Mouse (Mus musculus) hematopoietic stem cell, adult 5-6 weeks (primary cell): ENCODE measurements around the gene Zfp526. TPM values are rescaled to one million over a fixed set of nuclear protein-coding genes. Genes with fewer than 3 reads are reported as not detected.
"Not testable (repeated sequence)": the region's sequence is repeated elsewhere in the genome, so short reads cannot be mapped to it uniquely, and the experiment has no call there.

ENCODE experiments used
- ATAC-seq, 2 experiments: fragments of 125-278 bp in 1 of 2; replicated peaks in 1 of 2; 2 replicates each; pipeline ENCODE4 v1.8.0; 2016 to 2017; ENCODE audit warnings: inconsistent platforms in 2 of 2, mild to moderate bottlenecking in 2 of 2, moderate number of reproducible peaks in 2 of 2, low read depth in 1 of 2, moderate TSS enrichment in 1 of 2; ENCODE audit not compliant: low FRiP score in 2 of 2, poor library complexity in 2 of 2, severe bottlenecking in 2 of 2, insufficient read depth in 1 of 2, low TSS enrichment in 1 of 2
- total RNA-seq: library from RNA; stranded (forward); fragments of 172-1452, 232-1000 nt; gene quantifications from 2 replicates; pipeline ENCODE4 v1.2.3, GENCODE M21; 2017

Gene Zfp526
- total RNA-seq, 1 experiment from 2014 or later = 5.3 TPM

- ATAC-seq = peak; percentile 19 to 20; a peak in 3 of 4 replicates
These were observed 28.3 kb downstream of the Zfp526 start for GRCm38 (mm10) chr7:25249314-25250140.

GRCm38 (mm10) chr7:25250141-25250972 is 29.1 kb downstream of the Zfp526 start, which contains the start of gene Erf:
Gene Erf (minus strand): TSS chr7:25250761.
- peak; percentile 46 to 73 for ATAC-seq

GRCm38 (mm10) chr7:25251071-25251791 is 30.0 kb downstream of the Zfp526 start:
- no peak for ATAC-seq

- no peak for ATAC-seq
These were observed 30.6 kb downstream of the Zfp526 start for GRCm38 (mm10) chr7:25251822-25252221.

GRCm38 (mm10) chr7:25261896-25262295 is 40.7 kb downstream of the Zfp526 start:
- no peak for ATAC-seq

- no peak for ATAC-seq
These were observed 43.0 kb downstream of the Zfp526 start for GRCm38 (mm10) chr7:25263968-25264870.

- not testable (repeated sequence) for ATAC-seq
These were observed 44.5 kb downstream of the Zfp526 start for GRCm38 (mm10) chr7:25265743-25266142.

GRCm38 (mm10) chr7:25266180-25266962 is 45.1 kb downstream of the Zfp526 start:
- no peak for ATAC-seq

GRCm38 (mm10) chr7:25267301-25267750 is 46.1 kb downstream of the Zfp526 start, which contains the start of gene Cic:
Gene Cic (plus strand): TSS chr7:25267704.
- peak; percentile 67 to 74 for ATAC-seq

GRCm38 (mm10) chr7:25267751-25268463 is 46.7 kb downstream of the Zfp526 start:
- peak; percentile 83 for ATAC-seq

GRCm38 (mm10) chr7:25268588-25268987 is 47.4 kb downstream of the Zfp526 start:
- no peak for ATAC-seq

- no peak for ATAC-seq
These were observed 47.8 kb downstream of the Zfp526 start for GRCm38 (mm10) chr7:25269029-25269428.

- ATAC-seq = no peak
These were observed 48.5 kb downstream of the Zfp526 start for GRCm38 (mm10) chr7:25269545-25270271.

- no peak for ATAC-seq
These were observed 49.7 kb downstream of the Zfp526 start for GRCm38 (mm10) chr7:25270652-25271633.
